Mouse (Mus musculus): ENCODE results near the gene Rapgef6.

The Rapgef6 gene

GRCm38 (mm10) chr11:54522529-54523430 lies at the start of gene Rapgef6:
Rapgef6 (plus strand) TSS chr11:54522847.
- DNase-seq (ENCODE audit: low read depth, low spot score), result peak; percentile 98

DNA sequence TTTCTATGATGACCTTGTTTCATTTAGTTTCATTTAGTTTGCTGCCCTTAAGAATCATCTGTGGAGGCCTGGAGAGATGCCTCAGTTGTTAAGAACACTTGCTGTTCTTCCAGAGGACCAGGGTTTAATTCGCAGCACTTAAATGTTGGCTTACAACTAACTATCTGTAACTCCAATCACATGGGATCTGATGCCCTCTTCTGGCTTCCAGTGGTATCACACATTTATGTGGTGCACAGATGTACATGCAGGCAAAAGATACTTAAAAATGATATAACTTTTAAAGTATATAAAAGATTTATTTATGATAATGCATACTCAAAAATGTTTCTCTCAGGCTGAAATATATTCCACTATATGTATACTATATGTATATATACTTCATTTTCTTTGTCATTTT lies 44.2 kb upstream of the Rapgef6 start:
- no peak for DNase-seq (ENCODE audit: low read depth, low spot score)

DNA sequence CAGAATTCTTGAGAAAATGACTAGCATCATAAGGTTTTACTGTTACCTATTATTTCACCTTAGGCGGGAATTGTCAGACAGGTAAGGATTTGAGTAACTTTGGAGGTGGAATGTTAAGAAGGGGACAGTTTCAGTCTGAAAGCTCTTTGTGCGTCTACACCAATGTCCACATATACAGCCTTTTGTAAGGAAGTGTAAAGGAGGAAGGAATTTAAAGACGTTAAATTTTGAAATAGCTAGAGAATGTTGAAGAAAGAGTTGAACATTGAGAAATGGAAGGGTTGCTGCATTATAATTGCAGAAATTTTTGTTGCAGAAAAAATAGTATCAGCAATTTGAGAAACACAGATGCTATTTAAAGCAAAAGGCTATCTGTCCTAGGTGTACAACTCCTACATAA lies 36.6 kb upstream of the Rapgef6 start:
- no peak for DNase-seq (ENCODE audit: low read depth, low spot score)

DNA sequence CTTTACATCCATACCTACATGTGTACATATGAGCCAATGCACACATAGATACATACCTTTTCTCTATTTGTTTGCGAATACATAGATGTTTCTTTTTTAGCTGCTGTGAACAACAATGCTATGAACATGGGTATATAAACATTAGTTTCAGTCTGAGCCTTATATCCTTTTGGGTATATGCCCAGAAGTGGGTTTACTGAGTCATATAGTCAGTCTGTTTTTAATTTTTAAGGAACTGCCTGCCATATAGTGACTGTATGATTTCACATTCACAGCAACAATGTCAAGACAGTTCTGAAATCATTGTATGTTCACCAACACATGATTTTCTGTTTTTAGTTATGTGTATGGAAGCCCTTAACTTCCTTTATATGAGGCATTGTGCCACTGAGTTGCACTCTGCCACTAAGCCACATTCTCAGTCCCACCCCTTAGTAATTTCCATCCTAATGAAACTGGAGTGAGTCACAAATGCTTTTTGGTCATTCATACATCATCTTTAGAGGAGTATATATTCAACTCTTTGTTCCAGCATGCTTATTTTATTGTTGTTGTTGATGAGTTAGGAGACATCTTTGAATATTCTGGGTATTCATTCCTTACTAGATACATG lies 30.6 kb upstream of the Rapgef6 start:
- DNase-seq (ENCODE audit: low read depth, low spot score), result no peak

DNA sequence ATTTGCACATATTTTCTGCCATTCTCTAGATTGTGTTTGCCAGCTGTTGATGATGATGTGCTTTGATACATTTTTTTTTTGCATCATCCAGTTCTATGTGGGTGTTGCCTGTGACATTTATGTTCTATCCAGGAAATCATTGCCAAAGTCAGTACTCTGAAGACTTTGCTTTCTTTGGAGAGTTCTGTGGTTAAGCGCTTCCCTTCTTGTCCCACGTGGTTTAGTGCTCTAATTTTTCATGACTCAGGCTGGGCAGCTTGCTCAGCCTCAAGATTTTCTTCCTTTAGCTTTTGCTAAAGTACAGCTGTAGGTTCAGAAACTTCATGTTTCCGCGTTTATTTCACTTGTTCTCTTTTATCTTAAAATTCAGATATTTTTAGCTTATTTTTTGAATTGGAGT lies 30.1 kb upstream of the Rapgef6 start:
- peak; percentile 32 for DNase-seq (ENCODE audit: low read depth, low spot score)

GRCm38 (mm10) chr11:54499838-54500237 lies 22.8 kb upstream of the Rapgef6 start:
- no peak for DNase-seq (ENCODE audit: low read depth, low spot score)

DNA sequence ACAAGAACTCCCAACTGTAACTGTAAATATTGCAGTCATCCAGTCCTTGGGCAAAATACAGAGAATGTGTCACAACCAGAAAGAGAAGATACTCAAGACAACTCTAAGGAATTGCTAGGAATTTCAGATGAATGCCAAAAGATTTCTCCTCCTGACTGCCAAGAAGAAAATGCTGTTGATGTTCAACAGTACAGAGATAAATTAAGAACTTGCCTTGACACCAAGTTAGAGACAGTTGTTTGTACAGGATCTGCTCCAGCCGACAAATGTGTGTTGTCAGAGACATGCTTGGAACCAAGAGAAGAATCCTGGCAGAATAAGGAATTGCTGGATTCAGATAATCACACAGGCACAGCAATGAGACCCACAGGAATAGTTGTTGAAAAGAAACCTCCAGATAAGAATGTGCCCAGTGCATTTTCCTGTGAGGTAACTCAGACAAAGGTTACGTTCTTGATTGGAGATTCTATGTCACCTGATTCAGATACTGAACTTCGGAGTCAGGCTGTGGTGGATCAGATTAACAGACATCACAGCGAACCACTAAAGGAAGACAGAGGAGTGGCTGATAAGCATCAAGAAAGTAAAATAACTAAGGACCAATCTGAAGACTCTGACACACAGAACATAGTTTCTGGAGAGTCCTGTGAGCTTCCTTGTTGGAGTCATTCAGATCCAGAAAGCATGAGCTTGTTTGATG lies 20.0 kb upstream of the Rapgef6 start:
- DNase-seq (ENCODE audit: low read depth, low spot score), result peak; percentile 49

GRCm38 (mm10) chr11:54513584-54513983 lies 9.1 kb upstream of the Rapgef6 start:
- no peak for DNase-seq (ENCODE audit: low read depth, low spot score)

DNA sequence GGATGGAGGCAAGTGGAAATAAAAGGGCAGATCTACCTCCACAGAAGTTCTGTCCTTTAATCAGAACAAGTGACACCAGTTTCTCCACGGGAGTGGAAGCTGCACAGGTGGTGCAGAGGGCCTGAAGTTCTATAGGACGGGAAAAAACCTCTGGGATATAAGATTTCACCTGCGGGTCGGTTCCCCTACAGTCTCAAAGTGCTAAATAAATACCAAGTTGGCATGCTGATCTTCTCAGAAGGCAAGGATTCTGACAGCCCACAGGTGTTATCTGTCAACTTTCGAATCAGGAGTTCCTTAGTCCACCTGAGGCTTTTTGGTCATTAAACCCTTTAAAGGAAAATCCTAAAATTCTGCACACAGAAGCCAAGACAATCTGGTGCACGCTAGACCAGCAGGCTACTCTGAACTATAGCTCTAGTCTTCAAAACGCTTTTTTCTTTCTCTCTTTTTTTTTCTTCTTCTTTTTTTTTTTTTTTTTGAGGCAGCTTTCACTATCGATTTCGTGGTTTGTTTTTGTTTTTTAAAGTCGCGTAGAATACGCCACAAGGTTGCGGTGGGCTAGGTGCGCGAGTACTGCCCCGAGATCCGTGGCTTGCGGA lies 619 bp upstream of the Rapgef6 start:
- DNase-seq (ENCODE audit: low read depth, low spot score), result peak; percentile 15

DNA sequence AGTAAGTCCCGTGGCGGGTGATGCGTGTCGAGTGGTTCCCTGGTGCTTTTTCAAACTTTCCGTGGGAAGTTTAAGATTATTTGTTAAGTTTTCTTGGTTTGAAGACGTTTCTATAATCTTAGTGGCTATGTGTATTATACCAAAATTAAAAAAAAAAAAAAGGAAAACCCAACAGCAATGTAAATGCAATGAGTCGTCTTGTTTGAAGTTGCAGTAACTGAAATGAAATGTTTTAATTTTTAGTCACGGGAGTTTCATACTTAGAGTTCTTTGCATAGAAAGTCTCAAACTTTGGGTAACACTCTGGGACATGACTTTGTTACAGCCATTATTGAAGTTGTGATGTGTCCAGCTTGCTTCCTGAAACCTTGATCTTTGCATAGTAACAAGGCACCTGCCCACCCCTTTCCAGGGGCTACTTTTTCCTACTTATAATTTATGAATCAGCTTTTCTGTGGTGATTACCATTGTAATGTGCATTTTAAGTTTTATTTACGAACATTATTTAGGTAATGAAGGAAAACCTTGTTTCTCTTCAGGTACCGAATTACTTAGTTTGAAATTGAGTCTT lies 869 bp downstream of the Rapgef6 start:
- no peak for DNase-seq (ENCODE audit: low read depth, low spot score)

DNA sequence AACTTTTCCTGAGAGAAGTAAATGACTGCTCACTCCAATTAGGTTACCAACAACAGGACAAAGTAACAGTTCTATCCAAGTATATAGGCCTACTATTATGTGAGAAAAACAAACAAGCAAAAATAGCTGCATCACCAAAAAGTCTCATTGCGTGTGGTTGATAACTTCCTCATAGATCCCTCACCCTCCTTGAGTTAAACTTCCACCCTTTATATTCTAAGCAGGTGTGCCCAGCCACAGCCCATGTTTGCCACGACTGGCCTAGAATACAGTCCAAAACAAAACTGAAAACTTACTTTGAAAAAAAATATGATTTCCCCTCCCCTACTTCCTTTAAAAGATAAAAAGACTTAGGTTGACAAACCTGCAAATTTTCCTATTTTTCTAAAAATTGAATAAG lies 5.4 kb downstream of the Rapgef6 start:
- no peak for DNase-seq (ENCODE audit: low read depth, low spot score)

DNA sequence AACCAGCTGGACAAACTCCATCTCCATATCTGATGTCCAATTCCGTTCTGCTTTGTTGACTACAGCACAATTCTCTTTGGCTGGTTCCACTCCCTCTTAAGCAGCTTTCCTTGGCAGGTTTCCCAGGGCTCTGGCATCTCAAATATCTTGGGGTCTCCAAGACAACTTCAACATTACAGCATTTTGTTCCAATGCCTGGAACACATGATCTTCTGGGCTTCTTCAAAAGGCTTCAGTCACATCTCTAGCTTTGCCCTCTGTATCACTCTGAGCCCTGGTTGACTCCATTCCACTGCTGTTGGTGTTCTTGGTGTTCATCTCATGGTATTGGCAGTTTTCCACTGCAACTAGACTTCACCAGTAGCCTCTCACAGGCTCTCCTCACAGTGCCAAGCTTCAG lies 7.7 kb downstream of the Rapgef6 start:
- no peak for DNase-seq (ENCODE audit: low read depth, low spot score)

GRCm38 (mm10) chr11:54530916-54531315 lies 8.3 kb downstream of the Rapgef6 start:
- DNase-seq (ENCODE audit: low read depth, low spot score), result no peak

DNA sequence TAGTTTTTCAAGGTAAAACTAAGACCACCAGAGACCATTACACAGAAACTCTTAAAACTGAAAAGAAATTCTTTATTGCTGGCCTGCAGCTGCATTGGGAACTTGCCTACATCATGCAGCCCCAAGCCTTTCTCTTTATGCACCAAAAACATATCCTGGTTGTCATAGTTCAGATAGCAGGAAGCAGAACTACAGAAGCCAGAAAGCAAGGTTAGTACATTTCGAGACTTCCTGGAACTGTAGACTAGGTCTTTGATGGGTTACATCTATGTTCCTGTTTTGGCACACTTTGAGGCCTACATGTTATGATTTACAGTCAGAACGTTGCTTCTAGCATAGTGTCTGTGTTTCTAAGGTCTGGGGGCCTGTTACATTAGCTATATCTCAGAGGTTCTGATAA lies 11.2 kb downstream of the Rapgef6 start:
- no peak for DNase-seq (ENCODE audit: low read depth, low spot score)

DNA sequence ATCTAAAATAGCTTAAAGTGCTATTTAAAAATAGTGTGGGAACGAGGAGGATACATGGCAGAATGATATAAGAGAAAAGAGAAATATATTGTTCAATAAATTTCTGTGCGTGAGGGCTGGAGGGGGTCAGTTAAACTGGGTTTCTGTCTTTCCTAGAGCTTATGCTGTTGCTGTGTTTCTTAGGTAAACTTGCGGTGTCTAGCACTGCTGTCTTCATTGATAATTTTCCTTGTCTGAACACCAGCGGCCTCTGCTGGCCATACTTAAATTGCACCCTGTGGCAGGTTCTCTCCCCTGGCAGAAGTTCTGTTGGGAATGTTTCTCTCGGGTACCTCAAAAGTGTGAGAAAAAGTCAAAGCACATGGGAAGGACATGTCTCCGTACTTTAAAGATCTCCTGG lies 12.2 kb downstream of the Rapgef6 start:
- DNase-seq (ENCODE audit: low read depth, low spot score), result no peak

GRCm38 (mm10) chr11:54539031-54539430 lies 16.4 kb downstream of the Rapgef6 start:
- no peak for DNase-seq (ENCODE audit: low read depth, low spot score)

DNA sequence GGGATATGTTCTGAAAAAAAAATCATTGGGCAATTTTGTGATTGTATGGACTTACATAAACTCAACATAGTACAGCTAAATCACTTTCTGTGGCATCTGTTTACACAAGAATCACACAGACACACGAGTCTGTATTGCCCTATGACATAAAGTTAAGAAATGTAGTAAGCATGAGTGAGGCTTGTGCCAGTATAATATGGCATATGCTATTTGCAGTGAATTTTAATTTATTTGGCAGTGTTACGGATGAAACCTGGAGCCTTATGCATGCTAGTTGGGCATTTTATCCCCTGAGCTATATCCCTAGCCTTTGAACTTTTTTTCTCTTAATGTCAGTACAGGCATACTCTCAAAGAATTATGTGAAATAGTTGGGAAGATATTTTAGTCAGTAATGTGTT lies 16.8 kb downstream of the Rapgef6 start:
- DNase-seq (ENCODE audit: low read depth, low spot score), result no peak

DNA sequence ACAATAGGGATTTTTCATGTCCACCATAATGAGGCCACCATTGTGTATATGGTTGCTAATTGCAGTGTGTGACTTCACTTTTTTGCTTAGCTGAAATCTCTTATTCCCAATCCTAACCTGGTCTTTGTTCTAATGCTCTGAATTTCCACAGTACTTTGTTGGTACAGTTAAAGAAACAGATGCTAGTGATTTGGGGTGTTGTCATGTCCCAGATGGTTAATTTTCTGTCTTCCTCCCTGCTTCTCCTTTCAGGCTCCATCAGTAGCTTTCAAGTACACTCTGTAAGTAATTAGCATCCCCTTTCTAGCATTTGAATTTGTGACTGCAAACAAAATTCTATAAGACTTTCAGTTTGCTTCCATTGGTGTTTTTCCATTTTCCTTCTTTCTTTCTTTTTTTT lies 17.7 kb downstream of the Rapgef6 start:
- DNase-seq (ENCODE audit: low read depth, low spot score), result no peak

GRCm38 (mm10) chr11:54542414-54542813 lies 19.8 kb downstream of the Rapgef6 start:
- no peak for DNase-seq (ENCODE audit: low read depth, low spot score)

DNA sequence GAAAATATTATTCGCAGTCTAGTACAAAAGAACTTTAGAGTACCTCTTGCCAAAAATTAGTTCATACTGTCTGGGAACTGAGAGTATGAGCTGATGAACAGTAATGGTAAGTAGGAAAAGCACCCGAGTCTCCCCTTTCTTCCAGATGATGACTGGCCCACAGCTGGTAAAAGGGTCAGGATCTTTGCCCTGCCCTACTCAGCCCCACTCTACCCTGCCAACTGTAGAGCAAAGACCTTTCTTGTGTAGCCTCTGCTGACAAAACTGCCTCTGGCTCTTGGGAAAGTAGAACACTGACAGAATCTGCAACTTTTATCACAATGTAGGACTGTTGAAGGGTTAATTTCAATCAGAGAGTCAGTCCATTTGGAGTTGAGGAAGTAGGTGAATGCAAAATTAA lies 32.3 kb downstream of the Rapgef6 start:
- no peak for DNase-seq (ENCODE audit: low read depth, low spot score)

DNA sequence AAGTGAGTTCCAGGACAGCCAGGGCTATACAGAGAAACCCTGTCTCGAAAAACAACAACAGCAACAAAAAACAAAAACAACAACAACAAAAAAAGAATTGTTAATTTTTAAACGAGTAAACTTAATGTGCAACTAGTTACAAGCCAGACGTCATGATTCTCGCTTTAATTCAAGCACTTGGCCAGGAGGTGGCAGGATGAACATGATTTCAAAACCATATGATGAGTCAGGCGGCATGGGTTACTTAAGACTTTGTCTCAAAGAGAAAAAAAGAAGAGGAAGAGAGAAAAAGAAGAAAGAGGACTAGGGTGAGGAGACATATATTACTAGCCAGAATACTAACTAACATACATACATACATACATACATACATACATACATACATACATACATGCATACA lies 40.1 kb downstream of the Rapgef6 start:
- peak; percentile 41 for DNase-seq (ENCODE audit: low read depth, low spot score)

- DNase-seq (ENCODE audit: low read depth, low spot score), result no peak
These were observed 45.3 kb downstream of the Rapgef6 start for GRCm38 (mm10) chr11:54567959-54568358.
